Mouse (Mus musculus): Measurements from ENCODE around the gene Oser1. TPM values are rescaled to one million over a fixed set of nuclear protein-coding genes. Genes with fewer than 3 reads are reported as not detected.
A peak's percentile ranks its signal among the peaks of the same experiment; 100 is the strongest.

Oser1 gene
- total RNA-seq, 2 experiments from 2014 or later, result 23.3 to 23.7 TPM

DNA sequence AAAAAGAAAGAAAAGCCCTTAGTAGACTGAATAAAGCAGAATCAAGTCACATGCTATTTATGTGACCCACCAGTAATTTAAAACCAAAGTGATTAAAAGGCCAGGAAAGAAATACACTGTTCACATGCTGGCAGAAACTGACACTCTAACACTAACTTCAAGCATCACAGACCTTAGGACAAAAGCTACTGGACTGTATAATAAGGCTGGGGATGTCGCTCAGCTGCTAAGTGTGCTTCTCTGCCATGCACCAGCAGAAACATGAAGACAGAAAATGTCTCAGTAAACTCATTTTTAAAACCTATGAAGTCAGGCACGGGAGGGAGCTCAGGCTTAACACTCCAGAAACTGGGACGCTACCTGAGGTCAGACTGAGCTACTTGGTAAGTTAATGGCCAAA is 14.3 kb downstream of the Oser1 start:
- no peak for DNase-seq
- intact Hi-C loops (cut with DNase I), result no loop called here

GRCm38 (mm10) chr2:163404037-163404815 is 20.3 kb downstream of the Oser1 start:
- no peak for DNase-seq
- intact Hi-C loops (cut with DNase I), result loop anchor here (10.0 kb wide), 2 partner anchors 359 to 469 kb away; partner anchors contain the start of gene Srsf6

DNA sequence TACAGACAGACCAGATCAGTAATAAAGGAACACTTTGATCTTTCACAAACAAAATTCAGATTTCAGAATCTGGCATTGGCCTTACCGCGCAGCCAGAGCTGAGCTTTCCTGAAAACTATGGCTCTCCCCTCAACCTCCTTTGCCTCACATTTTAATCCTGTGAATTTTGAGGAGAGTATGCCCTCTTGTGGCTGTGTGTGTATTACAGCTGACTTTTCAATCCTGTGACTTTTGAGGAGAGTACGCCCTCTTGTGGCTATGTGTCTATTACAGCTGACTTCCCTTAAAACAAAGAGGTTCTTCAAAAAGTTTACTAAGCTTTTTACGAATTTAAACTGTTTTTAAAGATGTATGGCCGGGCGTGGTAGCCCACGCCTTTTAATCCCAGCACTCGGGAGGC is 23.3 kb downstream of the Oser1 start:
- intact Hi-C loops (cut with DNase I), result loop anchor here (1.0 to 10.0 kb wide), 3 partner anchors 61 to 466 kb away; partner anchors contain the start of gene Srsf6
- DNase-seq, result peak; percentile 80

DNA sequence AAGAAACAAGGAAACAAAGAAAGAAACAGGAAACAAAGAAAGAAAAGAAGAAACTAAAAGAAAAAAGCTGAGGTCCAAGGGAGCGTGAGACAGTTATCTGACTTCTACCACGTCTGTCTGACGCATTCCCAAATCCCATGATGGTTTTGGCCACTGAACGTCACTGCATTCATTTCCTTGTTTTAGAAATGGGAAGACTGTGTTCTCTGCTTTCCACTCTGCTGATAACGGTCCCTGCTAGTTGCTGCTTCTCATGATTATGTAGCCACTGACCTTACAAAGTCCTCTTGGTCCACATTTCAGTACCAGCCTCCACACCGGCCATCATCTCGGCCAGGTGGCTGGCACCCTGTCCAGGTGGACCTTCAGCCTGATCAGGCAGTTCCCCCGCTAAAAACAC is 25.3 kb downstream of the Oser1 start:
- intact Hi-C loops (cut with DNase I), result no loop called here
- DNase-seq, result no peak

GRCm38 (mm10) chr2:163398770-163399169 is 25.7 kb downstream of the Oser1 start:
- no peak for DNase-seq
- intact Hi-C loops (cut with DNase I), result no loop called here

- DNase-seq, result no peak
- intact Hi-C loops (cut with DNase I), result no loop called here
These were observed 26.6 kb downstream of the Oser1 start, which contains the start of gene Jph2 for GRCm38 (mm10) chr2:163397905-163398304. Jph2 (minus strand) TSS chr2:163397993.

GRCm38 (mm10) chr2:163397071-163397470 is 27.4 kb downstream of the Oser1 start:
- intact Hi-C loops (cut with DNase I), result no loop called here

DNA sequence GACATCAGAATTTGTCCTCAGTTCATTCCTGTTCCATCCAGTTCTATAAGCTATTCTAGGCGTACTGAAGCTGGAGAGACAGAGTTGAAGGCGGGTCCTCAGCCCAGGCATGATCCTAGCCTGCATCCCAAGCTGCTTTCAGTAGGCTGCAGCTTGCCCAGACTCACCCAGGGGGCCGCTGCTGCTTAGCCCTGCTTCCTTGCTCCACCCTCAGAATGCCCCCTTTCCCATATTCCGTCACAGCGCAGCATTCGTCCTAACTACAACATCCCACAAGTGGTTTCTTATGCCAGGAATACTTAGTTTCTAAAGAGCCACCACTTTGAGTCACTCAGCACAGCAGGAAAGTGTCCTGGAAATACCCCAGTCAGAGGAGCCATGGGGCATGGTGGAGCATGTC is 29.5 kb downstream of the Oser1 start:
- DNase-seq, result no peak
- intact Hi-C loops (cut with DNase I), result no loop called here

More at GRCm38 (mm10) chr2:163397071-163397470, 27.4 kb downstream of the Oser1 start:
- DNase-seq, result no peak

DNA sequence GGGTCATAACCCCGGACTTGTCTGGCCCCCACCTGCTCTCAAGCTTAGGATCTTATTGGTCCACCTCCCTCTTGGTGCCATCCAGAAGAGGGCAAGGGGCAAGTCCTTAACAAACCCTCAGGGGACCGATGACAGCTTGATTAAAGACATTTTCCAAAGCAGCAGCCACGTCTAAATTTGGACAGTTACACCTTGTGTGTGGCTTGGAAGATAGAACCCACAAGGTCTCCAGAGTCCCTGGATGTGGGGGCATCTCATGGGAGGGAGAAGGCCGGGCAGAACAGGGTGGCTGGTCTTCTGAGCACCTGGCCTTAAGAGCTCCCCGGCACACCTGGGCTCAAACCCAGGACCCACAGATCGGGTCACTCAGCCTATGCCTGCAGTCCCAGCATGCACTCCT is 30.5 kb downstream of the Oser1 start:
- DNase-seq, result no peak
- intact Hi-C loops (cut with DNase I), result no loop called here

DNA sequence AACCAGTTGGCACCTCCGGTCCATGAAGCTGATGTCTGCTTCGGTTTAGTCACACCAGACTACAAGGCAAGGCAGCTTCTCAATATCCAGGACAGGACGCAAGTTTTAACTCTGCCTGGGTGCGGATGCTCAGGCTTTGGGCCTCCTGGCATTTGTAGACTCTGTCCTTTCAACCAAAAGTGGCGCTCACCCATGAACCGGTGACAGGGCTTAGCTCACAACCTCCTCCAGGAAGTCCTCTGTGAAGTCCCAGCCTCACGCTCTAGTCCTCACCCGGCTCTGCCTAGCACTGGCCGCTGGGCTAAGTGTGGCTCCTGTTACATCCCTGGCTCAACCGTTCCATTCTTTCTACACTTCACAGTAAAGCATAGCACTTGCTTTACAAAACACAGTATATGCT is 31.3 kb downstream of the Oser1 start:
- no peak for DNase-seq
- intact Hi-C loops (cut with DNase I), result no loop called here

DNA sequence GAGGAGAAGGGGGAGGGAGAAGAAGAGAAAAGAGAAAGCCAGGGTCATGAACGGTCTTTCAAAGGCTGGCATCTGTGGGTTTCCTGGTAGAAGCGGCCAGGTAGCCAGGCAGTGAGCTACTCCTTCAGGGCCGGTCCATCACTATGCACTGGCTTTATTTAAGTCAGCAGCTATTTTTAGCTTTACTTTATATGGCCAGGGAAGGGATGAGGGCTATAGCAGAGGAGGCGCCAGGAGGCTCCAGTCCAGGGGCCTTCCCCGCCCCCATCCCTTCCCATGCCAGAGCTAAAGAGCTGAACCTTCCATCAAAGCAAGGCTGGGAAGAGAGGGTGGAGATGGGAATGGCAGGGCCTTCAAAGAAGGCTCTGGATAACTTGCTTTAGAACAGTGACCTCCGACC is 32.1 kb downstream of the Oser1 start:
- intact Hi-C loops (cut with DNase I), result no loop called here
- no peak for DNase-seq

- intact Hi-C loops (cut with DNase I), result no loop called here
- no peak for DNase-seq
These were observed 37.9 kb downstream of the Oser1 start for GRCm38 (mm10) chr2:163386423-163387190.

- intact Hi-C loops (cut with DNase I), result no loop called here
- DNase-seq, result no peak
These were observed 39.4 kb downstream of the Oser1 start for GRCm38 (mm10) chr2:163385126-163385525.

GRCm38 (mm10) chr2:163381246-163381645 is 43.3 kb downstream of the Oser1 start:
- intact Hi-C loops (cut with DNase I), result no loop called here
- DNase-seq, result no peak

- intact Hi-C loops (cut with DNase I), result no loop called here
- no peak for DNase-seq
These were observed 45.1 kb downstream of the Oser1 start for GRCm38 (mm10) chr2:163379366-163379765.

DNA sequence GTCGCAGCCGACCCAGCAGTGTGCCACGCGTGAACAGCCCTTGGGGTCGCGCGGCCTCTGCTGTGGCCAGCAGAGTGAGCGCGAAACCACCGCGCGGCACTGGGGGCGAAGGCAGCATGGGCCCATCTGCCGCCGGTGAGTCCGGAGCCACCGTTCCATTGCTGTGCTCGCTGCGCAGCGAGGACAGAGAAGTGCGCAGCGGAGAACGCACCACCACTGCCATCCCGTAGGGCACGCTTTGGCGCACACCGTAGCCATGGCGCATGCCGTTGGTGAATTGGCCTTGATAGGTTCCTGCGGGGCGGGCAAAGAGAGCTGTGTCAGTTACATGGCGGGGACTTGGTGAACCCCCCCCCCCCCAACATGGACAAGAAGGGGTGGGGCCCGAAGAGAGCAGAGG is 48.4 kb downstream of the Oser1 start:
- intact Hi-C loops (cut with DNase I), result no loop called here
- DNase-seq, result no peak

DNA sequence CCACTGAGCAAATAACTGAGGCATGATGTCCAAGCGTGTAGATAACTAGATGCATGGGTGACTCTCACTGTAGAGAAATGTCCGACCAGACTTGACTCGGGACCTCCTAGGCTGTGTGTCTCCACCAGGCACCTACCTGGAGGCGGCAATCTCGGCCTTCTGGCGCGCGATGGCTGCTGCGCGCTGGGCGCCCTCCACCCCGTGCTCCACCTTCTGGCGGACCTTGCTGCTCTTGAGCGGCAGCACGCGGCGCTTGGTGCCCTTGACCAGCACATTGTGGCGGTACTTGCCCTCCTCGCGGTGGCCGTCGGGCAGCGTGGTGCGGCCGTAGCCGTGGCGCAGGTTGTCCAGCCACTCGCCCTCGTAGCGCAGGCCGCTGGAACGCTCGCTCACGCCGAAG is 49.0 kb downstream of the Oser1 start:
- intact Hi-C loops (cut with DNase I), result no loop called here
- DNase-seq, result no peak

DNA sequence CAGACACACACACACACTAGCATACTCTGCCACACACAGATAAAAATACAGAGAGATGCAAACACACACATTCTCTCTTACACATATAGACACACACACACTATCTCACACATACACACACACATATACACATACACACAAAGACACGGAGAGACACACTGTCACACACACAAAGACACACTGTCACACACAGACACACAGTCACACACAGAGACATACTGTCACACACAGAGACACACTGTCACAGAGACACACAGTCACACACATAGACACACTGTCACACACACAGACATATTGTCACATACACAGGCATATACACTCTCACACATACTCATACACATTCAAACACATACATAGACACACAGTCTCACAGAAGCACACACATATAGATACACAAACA is 51.9 kb downstream of the Oser1 start:
- DNase-seq, result no peak
- intact Hi-C loops (cut with DNase I), result no loop called here

GRCm38 (mm10) chr2:163370175-163370574 is 54.3 kb downstream of the Oser1 start:
- intact Hi-C loops (cut with DNase I), result no loop called here
- no peak for DNase-seq

- intact Hi-C loops (cut with DNase I), result no loop called here
These were observed 59.5 kb downstream of the Oser1 start for GRCm38 (mm10) chr2:163364785-163365541.

More at GRCm38 (mm10) chr2:163364785-163365541, 59.5 kb downstream of the Oser1 start:
- DNase-seq, result no peak

Measured in left cerebral cortex, postnatal 4 days (tissue).